Mouse (Mus musculus): ENCODE measurements at regions not wholly inside any gene's neighbourhood (a gene's known extent, or its start where the extent isn't known, plus 50 kb on each side); places are given as distances from the start of the nearest gene placed in this dataset.

GRCm38 (mm10) chr2:170294657-170295056, 133.0 kb downstream of the Bcas1 start:
- DNase-seq (ENCODE audit: low spot score in 2 of 2): no peak

- DNase-seq (ENCODE audit: low spot score in 2 of 2): no peak
Observed at GRCm38 (mm10) chr2:170291841-170292655, 135.6 kb downstream of the Bcas1 start.

GRCm38 (mm10) chr2:170289378-170289960, 138.2 kb downstream of the Bcas1 start:
- DNase-seq (ENCODE audit: low spot score in 2 of 2): no peak

- DNase-seq (ENCODE audit: low spot score in 2 of 2): no peak
Observed at GRCm38 (mm10) chr2:170288787-170289186, 138.9 kb downstream of the Bcas1 start.

- no peak for DNase-seq (ENCODE audit: low spot score in 2 of 2)
Observed at GRCm38 (mm10) chr2:170288196-170288595, 139.4 kb downstream of the Bcas1 start.

GRCm38 (mm10) chr2:170287301-170287885, 139.5 kb upstream of the Zfp217 start:
- DNase-seq (ENCODE audit: low spot score in 2 of 2): peak; percentile 61 to 66

- DNase-seq (ENCODE audit: low spot score in 2 of 2): no peak
Observed at GRCm38 (mm10) chr2:170286773-170287172, 138.9 kb upstream of the Zfp217 start.

- DNase-seq (ENCODE audit: low spot score in 2 of 2): no peak
Observed at GRCm38 (mm10) chr2:170282463-170282862, 134.6 kb upstream of the Zfp217 start.

- no peak for DNase-seq (ENCODE audit: low spot score in 2 of 2)
Observed at GRCm38 (mm10) chr2:170281311-170282008, 133.6 kb upstream of the Zfp217 start.

GRCm38 (mm10) chr2:170280733-170281132, 132.8 kb upstream of the Zfp217 start:
- no peak for DNase-seq (ENCODE audit: low spot score in 2 of 2)

GRCm38 (mm10) chr2:170277896-170278295, 130.0 kb upstream of the Zfp217 start:
- DNase-seq (ENCODE audit: low spot score in 2 of 2): peak; percentile 22 to 51

- DNase-seq (ENCODE audit: low spot score in 2 of 2): no peak
Observed at GRCm38 (mm10) chr2:170277182-170277767, 129.4 kb upstream of the Zfp217 start.

- no peak for DNase-seq (ENCODE audit: low spot score in 2 of 2)
Observed at GRCm38 (mm10) chr2:170275687-170276086, 127.8 kb upstream of the Zfp217 start.

GRCm38 (mm10) chr2:170269926-170270577, 122.1 kb upstream of the Zfp217 start:
- DNase-seq (ENCODE audit: low spot score in 2 of 2): no peak

GRCm38 (mm10) chr2:170268080-170268479, 120.2 kb upstream of the Zfp217 start:
- peak; percentile 21 to 49 for DNase-seq (ENCODE audit: low spot score in 2 of 2)

GRCm38 (mm10) chr2:170267152-170267551, 119.2 kb upstream of the Zfp217 start:
- DNase-seq (ENCODE audit: low spot score in 2 of 2): peak in 1 of 2 experiments; percentile 35

GRCm38 (mm10) chr2:170266407-170267101, 118.7 kb upstream of the Zfp217 start:
- no peak for DNase-seq (ENCODE audit: low spot score in 2 of 2)

GRCm38 (mm10) chr2:170263594-170263993, 115.7 kb upstream of the Zfp217 start:
- DNase-seq (ENCODE audit: low spot score in 2 of 2): no peak

- DNase-seq (ENCODE audit: low spot score in 2 of 2): no peak
Observed at GRCm38 (mm10) chr2:170261191-170261590, 113.3 kb upstream of the Zfp217 start.

GRCm38 (mm10) chr2:170259662-170260457, 112.0 kb upstream of the Zfp217 start:
- no peak for DNase-seq (ENCODE audit: low spot score in 2 of 2)
